Mouse (Mus musculus) MN1 (cell line): Measurements from ENCODE around the gene Dcakd.
"Not testable (repeated sequence)": the region's sequence is repeated elsewhere in the genome, so short reads cannot be mapped to it uniquely, and the experiment has no call there.

ENCODE experiments used
- DNase-seq: peaks from one replicate; pipeline ENCODE4 v3.0.0-alpha.2; 2016; ENCODE audit warnings: low spot score

The Dcakd gene

DNA sequence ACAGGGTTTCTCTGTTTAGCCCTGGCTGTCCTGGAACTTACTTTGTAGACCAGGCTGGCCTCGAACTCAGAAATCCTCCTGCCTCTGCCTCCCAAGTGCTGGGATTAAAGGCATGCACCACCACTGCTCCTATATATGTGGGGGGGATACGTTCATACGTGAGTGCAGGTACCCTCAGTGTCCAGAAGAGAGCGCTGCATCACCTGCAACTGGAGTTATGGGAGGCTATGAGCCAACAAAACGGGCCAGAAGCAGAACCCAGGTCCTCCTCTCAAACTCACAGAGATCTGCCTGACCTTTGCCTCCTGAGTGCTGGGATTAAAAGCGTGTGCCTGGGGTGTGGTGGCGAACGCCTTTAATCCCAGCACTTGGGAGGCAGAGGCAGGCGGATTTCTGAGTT, 52.2 kb downstream of the Dcakd start:
- DNase-seq = not testable (repeated sequence)

DNA sequence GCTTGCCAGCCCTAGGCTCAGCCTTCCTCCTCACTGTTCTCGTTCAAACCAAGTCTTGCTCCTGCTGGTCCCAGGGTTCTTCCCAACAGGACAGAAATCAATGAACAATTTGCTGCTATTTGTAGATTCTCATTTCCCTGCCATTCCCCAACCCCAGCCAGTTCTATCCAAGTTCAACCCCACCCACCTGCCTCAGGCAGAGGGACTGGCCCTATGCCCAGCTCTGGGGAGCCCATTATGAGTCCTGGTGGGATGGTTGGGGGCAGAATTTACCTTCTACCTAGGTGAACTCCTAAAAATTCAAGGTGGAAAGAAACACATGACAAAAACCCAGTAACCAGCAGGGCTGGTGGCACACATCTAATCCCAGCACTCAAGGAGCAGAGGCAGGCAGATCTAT, 55.8 kb downstream of the Dcakd start:
- DNase-seq = no peak

DNA sequence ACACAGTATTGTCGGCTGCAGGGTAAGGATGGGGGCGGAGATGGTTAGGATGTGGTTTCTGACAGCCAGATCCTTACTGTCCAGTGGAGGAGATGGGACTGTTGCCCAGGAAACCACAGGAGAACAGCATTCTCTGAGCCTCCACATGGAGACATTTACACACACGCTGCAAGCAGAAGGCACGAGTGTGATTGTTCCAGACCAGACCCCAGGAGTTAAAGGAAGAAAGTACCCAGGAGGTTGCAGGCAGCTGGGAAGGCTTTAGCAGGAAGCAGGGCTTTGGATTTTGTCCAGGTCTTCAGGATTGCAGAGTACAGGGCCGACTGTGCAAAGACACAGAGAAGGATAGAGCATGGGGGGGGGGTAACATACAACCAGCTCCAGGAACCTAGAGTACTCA, 56.5 kb downstream of the Dcakd start:
- DNase-seq = peak; percentile 41

DNA sequence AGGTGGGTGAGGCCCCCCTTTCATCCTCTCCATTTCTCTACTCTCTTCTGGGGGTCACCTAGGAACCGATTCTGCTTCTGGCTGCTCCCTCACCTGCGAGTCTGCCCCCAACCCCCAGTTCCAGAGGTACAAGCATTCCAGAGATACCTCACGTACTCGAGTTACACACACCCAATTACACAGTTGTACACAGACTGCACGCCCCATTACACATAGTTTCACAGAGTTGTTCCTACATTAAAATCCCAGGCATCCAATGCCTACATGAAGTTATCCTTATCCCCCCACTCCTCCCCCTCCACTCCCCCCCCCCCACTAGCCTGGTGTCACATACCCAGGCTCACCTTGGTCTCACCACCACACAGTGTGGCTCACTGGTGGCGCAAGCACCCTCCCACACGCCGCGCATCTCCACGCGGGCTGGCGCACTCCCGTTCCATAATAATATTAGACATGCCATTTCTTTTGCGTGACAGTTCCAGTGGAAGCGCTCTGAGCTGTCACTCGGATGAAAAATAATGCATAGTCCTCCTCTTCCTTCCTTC, 63.5 kb downstream of the Dcakd start:
- no peak for DNase-seq

DNA sequence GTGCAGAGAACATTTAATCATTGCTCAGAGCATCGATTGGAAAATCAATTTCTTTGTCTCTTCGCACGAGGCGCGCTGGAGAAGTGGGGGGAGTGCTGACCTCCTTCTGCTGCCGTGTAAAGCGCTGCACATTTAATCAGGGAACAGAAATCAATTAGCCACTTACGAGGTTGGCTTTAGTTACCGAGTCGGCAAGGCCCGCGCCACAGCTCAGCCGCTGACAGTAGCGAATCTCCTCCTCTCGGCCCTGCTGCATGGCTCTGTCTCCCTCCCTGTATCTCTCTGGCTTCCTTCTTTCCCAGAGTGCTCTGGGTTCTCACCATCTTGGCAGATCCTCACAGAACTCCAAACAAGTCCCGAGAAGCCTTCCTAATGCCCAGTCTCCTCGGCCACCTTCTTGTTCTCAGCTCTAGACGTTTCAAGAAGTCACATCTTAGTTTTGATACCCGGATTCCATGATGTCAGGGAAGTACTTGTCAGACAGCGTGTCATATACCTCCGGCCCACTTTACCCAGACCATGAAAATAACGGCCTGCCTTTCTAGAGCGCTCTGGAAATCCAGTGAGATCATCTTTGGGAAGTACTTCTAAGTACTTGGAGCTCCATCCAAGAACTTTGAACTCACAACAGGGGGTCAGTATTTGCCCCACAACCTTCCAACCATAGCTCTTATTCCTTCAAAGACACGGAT, 64.1 kb downstream of the Dcakd start:
- peak; percentile 21 for DNase-seq

DNA sequence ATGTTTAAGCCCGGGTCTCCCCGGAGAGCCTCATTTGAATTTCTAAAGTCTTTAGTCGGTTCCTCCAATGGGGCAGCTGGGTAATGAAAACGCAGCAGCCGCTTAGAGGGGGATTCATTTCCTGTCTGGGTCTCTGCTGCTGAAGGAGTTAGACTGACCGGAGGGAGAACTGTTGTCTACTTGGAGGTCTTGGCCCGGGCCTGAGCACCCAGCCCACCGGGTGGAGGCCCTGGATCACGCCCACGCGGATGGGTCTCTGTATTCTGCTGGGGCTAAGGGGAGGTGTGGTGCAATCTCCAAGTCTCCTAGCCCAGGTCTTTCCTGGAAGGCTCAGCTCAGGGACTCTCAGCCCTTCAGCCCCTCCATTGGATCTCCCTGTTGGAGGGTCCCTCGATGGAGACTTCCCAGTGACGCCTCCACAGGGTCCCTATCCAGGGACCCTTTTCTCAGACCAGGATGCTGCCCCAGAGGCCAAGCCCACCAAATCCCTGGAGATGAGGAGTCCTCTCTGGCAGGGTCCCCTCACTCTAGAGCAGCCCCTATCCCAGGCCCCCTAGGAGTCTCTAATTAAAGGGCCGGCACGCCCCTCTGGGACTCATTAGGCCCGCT, 64.8 kb downstream of the Dcakd start:
- DNase-seq = no peak

DNA sequence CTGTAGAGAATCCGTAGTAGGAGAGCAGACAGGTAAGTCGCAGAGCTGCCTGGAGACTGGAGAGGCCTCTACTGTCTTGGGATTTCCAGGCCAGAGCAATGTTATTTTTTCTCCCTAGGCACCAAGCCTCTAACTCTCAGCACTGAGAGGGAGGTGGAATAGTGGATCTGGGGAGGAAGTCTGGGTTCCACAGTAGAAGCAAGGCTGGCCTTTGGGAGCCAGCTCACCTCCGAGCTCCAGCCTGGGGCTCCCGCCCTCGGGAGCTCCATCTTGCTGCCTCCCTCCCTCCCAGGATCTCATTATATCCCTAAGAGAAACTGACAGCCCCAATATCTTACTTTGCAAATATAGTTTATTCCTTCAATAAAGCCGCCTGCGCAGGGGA, 65.3 kb downstream of the Dcakd start:
- no peak for DNase-seq

DNA sequence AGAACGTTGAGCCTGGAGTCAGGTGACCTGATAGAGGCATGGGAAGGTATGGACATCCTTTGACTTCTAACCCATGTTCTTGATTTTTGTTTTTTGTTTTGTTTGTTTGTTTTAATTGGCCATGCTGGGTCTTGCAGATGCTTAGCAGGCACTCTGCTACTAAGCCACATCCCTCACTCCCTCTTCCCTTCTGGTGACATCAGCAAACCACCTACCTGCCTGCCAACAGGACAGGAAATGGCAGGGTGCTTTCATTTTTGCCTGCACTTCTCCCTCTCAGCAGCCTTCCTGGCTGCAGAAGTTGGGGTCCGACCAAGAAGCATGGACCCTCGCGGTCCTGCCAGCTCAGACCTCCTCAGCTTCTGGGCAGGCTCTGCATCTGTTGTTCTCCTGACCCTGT, 67.1 kb downstream of the Dcakd start:
- no peak for DNase-seq

DNA sequence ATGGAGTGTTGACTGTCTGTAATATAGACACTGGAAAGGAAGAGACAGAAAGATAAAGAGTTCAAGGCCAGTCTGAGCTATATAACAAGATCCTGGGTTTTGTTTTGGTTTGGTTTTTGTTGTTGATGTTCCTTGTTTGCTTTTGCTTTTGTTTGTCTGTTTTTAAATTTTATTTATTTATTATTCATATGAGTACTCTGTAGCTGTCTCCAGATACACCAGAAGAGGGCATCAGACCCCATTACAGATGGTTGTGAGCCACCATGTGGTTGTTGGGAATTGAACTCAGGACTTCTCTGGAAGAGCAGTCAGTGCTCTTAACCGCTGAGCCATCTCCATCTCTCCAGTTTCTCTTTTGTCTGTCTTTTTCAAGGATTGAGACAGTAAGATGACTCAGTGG, 69.3 kb downstream of the Dcakd start:
- no peak for DNase-seq

DNA sequence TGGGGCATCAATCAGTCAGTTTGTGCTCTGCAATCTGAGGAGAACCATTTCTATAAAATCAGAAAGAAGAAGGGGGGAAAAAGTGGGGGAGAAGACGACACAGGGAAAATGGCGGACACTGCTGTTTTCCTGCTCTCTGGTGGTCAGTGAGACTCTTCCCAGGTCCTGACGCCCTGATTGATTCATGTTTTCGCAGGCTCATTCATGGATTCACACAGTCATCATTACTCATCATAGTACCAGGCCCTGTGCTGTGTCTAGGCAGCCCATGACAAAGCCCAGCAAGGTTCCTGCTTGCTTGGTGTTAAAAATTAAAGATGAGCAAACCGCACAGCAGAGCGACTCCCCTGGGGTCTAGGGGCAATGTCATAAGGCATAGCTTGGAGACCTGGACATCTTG, 69.7 kb downstream of the Dcakd start:
- DNase-seq = peak; percentile 37

DNA sequence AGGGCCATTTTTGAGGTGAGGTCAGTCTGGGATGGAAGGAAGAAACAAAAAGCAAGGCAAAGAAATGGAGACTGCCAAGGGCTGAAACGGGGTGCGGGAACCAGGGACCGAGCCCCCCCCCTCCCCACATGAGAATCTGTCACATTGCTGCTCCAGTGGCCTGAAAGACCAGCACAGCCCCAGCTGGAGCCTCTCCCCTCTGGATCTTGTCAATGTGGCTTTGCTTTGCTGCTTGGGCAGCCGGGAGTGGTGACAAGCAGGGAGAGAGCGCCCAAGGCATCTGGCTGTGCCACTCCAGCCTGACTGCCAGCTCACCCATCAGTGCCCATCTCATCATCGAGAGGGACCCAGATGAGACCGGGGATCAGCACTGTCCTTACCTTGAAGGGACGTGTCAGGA, 70.4 kb downstream of the Dcakd start:
- DNase-seq = no peak

DNA sequence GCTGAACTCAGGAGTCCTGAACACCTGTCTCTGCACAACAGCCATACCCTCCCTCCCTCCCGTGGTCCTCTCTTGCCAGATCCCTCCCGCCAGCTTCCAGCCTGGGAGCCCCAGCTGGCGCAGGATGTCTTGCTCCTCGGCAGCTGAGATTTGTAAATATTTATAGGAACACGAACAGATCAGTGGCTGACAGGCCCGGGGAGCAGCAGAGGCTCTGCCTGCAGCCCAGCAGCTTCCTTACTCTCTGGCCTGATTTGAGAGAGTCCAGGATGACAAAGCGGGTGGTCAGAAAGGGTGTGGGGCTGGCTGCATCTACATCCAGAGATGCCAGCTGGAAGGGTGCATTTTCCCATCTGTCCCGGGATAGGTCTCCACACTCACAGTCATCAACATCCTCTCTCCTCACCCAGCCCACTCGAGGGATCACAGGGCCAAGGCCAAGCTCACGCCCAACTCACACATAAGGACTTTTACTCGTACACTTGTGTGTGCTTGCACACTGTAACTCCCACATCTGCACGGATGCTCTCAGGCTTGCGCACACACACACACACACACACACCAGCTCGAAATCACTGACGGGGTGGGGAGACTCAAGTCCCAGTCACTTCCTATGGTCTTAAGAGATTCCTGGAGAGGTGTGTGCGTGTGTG, 71.0 kb downstream of the Dcakd start:
- DNase-seq = no peak

DNA sequence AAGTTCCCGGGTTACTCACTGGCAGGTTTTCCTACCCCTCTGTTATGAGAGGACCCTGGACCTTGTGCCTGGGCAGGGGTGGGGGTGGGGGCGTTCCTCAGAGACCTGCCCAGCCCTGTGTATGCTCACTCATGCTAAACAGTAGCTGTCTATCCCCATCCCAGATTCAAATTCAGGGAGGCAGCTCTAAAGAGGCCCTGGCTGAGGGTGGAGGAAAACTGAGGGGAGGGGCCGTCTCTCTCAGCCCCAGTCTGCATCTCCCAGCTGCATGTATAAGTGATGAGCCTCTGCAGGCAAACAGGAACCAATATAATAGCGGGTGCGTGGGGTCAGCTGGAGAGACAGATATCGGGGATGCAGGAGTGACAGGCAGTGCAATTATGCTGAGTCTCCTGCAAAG, 75.2 kb downstream of the Dcakd start:
- no peak for DNase-seq

DNA sequence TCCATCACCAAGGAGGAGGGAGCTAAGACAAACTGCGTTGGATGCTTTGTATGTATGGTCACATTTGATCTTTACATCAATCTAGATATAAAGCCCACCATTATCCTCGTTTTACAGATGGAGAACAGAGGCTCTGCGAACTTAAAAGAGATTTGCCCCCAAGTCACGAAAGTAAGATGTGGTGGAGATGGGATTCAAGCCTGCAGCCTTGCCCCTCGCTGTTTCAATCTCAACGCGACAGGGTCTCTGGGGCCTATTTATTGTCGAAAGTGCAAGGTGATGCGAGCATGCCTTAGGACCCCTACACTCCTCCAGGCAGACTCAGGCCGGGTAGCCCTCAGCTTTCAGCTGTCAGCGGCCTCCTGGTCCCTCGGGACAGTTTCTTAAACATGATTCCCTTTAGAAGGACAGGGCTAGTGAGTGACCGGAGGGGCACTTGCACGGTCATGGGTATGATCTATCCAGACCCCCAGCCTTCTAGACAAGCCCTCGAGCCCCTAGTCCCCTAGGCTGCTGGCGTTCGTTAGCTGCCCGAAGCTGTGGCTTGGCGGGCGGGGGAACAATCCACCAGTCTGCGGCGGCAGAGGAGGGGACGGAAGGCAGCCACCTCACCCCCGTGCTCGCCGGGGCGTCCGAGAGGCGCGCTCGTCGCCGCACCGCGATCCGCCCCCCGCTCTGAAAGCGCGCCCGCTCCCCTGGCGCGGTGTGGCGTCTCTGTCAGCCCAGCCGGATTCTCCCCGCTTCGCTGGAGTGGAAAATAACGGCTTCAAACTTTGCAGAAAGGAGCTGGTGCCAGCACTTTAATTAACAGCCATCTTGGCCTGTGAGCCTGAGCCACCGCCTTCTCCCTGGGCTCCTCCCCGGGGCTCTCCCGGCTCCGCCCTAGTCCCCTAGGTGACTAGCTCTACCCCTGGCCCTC, 79.8 kb downstream of the Dcakd start:
- DNase-seq = peak; percentile 50

DNA sequence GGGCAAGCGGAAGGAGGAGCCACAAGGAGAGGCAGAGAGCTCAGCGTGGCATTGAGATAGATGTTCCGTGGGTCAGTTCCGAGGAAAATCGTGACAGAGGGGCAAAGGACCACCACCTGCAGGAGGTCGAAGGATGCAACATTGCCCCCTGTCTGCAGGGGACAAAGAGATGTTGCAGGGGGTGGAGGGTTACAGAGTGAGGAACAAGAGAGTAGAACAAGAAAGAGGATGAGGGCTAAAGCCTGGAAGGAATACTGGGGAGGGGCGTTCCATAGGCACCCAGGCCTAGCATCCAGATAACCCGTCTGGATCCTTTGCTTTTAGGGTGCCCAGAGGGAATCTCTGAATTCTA, 81.2 kb downstream of the Dcakd start:
- DNase-seq = no peak

DNA sequence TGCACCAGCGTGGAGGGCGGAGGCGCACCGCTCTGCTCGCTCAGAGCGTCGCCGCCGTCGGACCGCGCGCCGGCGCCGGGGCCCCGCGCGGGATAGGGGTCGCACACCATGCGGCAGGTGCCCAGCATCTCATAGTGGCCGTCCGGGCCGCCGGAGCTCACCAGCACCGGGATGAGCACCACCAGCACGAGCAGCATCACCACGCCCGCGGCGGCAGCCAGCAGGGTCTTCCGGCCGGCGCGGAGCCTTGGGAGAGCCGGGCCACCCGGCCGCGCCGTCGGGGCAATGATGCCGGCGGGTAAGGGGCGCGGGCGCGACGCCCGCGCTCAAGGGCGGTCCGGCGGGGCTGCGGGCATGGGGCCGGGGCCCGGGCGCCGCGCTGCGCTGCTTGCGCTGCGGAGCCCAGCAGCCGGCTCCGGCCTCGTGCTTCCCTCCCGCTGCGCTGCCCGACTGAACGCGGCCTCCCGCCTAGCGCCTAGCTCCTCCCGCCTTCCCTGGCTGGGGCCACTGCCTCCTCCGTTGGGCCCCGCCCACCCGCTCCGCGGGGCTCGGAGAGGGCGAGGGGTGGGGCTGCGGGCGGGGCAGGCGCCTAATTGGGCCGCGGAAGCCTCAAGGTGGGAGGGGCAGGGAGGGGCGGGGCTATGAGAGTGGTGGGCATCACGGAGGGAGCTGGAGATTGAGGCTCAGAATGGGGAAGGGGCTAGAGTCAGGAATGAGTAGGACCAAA, 81.7 kb downstream of the Dcakd start, which contains the start of gene C1ql1:
TSS of gene C1ql1 (minus strand) at position 424 of the 727 bp plus-strand sequence.
- peak; percentile 86 for DNase-seq

DNA sequence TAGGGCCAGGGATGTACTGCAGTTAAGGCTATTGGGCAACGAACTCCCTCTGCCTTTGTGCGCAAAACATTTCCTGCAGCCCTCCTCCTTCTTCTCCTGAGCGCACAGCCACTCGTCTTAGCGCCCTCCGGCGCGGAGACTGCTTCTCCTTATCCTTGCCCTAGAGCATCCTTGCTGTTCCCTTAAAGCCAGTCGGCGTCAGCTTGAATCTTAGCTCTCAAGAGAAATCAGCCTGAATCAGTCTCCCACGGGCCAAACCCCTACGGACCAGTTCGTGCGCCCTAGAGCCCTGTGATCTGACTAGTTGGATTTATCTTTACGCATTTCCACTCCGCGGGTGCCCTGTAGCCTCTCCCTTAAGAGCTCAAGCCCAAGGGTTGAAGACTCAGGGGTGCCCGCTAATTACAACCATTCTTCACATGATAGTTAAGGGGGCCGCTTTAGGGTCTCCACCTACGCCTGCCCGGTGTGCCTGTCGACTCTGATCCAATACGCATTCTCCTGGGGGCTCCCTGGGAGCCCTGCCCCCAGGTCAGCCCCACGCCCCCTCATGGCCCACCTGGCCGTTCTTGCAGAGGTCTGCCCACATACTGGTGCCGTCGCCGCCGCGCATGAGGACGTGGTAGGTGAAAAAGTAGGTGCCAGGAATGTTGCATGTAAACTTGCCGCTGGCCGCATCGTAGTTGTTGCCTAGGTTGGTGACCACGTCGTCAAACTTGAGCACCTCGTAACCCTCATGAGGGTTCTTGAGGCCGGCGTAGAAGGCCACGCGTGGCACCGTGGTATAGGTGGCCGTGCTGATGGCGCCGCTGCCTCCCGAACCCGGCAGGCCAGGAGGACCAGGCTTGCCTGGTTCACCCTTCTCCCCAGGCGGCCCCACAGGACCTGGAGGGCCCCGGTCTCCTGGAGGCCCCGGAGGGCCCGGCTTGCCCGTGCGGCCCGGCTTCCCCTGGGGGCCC, 82.5 kb downstream of the Dcakd start:
- no peak for DNase-seq
